In the genomic region with DNA sequence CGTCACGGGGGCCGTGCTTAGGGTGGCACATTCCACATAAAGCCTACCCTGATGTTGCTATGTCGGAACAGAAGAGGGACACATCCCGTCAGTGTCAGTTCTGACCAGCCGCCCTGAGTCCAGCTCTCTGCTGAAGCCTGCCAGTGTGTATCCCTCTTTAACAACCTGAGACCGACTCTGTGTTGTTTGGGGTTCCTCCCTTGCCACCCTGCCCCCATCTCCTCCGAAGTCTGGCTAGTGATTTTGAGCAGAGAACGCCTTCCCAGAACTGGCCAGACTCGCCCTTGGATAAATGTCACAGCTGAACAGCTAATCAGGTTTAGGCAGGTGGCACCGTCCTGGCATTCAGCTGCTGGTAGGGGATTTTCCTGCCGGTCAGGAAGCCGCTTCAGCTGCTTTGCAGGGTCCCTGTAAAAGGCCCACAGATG, we compare ENCODE assay signal across 8 mouse cellular contexts. TPM values are rescaled to one million over a fixed set of nuclear protein-coding genes. Genes with fewer than 3 reads are reported as not detected.
DNase-seq lines count a peak whose midpoint lies in the region; ATAC-seq and TF ChIP-seq lines count a peak whose summit lies in the region.

No protein-coding gene starts in this region.

- WGBS in neural tube, embryonic 11.5 days = 15% methylated on average over 13 of the region's 13 CpGs
- WGBS in heart, embryonic 15.5 days = 6% methylated on average over 13 of the region's 13 CpGs
- WGBS in limb, embryonic 14.5 days = 16% methylated on average over 13 of the region's 13 CpGs
- WGBS in neural tube, embryonic 15.5 days = 13% methylated on average over 13 of the region's 13 CpGs

- peaks cover 22% of the 10 kb centered on the region for H3K4me1 ChIP-seq in neural tube, embryonic 11.5 days (ENCODE audit: control insufficient read depth, insufficient read depth, low read length)
- H3K4me1 ChIP-seq in cortical plate, adult 2 months (ENCODE audit: control insufficient read depth, insufficient read depth, low read length) = peaks cover 3% of the 10 kb centered on the region
- H3K4me1 ChIP-seq in heart, embryonic 15.5 days (replicated peaks) = peaks cover 66% of the 10 kb centered on the region
- H3K4me1 ChIP-seq in limb, embryonic 14.5 days (ENCODE audit: control insufficient read depth, insufficient read depth, low read length) = peaks cover 28% of the 10 kb centered on the region
- peaks cover 42% of the 10 kb centered on the region for H3K4me1 ChIP-seq in neural tube, embryonic 15.5 days

- TF ChIP-seq CTCF in cortical plate, adult 2 months (IDR thresholded peaks at IDR 0.05; ENCODE audit: extremely low read depth, insufficient read depth, low read length) = no peak

- no peak for DNase-seq in neural tube, embryonic 11.5 days (ENCODE audit: low spot score)
- no peak for DNase-seq in neural tube, embryonic 10.5 days (ENCODE audit: extremely low spot score, low spot score)
- no peak for DNase-seq in limb, embryonic 14.5 days (ENCODE audit: low spot score)
- no peak for DNase-seq in yolk sac, embryonic 10.5 days (ENCODE audit: low spot score)
- DNase-seq in B cell, adult 2 months = no peak

- no peak overlapping the region for H3K9ac ChIP-seq in neural tube, embryonic 11.5 days (ENCODE audit: low read length)
- peak overlapping the region; percentile 86 for H3K9ac ChIP-seq in heart, embryonic 15.5 days
- peak overlapping the region; percentile 74 for H3K9ac ChIP-seq in limb, embryonic 14.5 days (ENCODE audit: low read depth, low read length, severe bottlenecking)
- H3K9ac ChIP-seq in neural tube, embryonic 15.5 days (replicated peaks) = peak overlapping the region; percentile 66

- no peaks in the 10 kb centered on the region for H3K9me3 ChIP-seq in neural tube, embryonic 11.5 days (ENCODE audit: control insufficient read depth, low read length)
- H3K9me3 ChIP-seq in heart, embryonic 15.5 days (replicated peaks) = no peaks in the 10 kb centered on the region
- H3K9me3 ChIP-seq in limb, embryonic 14.5 days (ENCODE audit: control insufficient read depth, low read length) = no peaks in the 10 kb centered on the region
- no peaks in the 10 kb centered on the region for H3K9me3 ChIP-seq in neural tube, embryonic 15.5 days (replicated peaks)

- H3K27ac ChIP-seq in neural tube, embryonic 11.5 days (ENCODE audit: low read depth, low read length) = no peak overlapping the region
- H3K27ac ChIP-seq in cortical plate, adult 2 months (ENCODE audit: insufficient read depth, low read length) = no peak overlapping the region
- H3K27ac ChIP-seq in heart, embryonic 15.5 days = peak overlapping the region; percentile 96
- no peak overlapping the region; the same call in 1 of the 2 replicates for H3K27ac ChIP-seq in limb, embryonic 14.5 days (replicated peaks; ENCODE audit: low read depth, low read length)
- no peak overlapping the region for H3K27ac ChIP-seq in neural tube, embryonic 15.5 days (replicated peaks)

- no peak for ATAC-seq in neural tube, embryonic 11.5 days (ENCODE audit: insufficient read depth, low FRiP score, low TSS enrichment)
- no peak for ATAC-seq in heart, embryonic 15.5 days (replicated peaks; ENCODE audit: insufficient number of reproducible peaks, insufficient read depth, low FRiP score, low read depth)
- ATAC-seq in limb, embryonic 14.5 days (ENCODE audit: low FRiP score, low read depth) = no peak
- ATAC-seq in neural tube, embryonic 15.5 days (ENCODE audit: low FRiP score) = no peak

- peak overlapping the region; percentile 72 for H3K4me3 ChIP-seq in neural tube, embryonic 11.5 days (ENCODE audit: low read depth, low read length)
- H3K4me3 ChIP-seq in cortical plate, adult 2 months (ENCODE audit: insufficient read depth, low read length) = peak overlapping the region; percentile 91
- H3K4me3 ChIP-seq in heart, embryonic 15.5 days = peak overlapping the region; percentile 75
- peak overlapping the region; percentile 81 for H3K4me3 ChIP-seq in limb, embryonic 14.5 days (replicated peaks; ENCODE audit: low read length)
- H3K4me3 ChIP-seq in neural tube, embryonic 15.5 days (replicated peaks) = peak overlapping the region; percentile 85

- H3K27me3 ChIP-seq in neural tube, embryonic 11.5 days (ENCODE audit: control insufficient read depth, insufficient read depth, low read length) = peaks cover 16% of the 10 kb centered on the region
- H3K27me3 ChIP-seq in heart, embryonic 15.5 days = no peaks in the 10 kb centered on the region
- H3K27me3 ChIP-seq in limb, embryonic 14.5 days (ENCODE audit: control insufficient read depth, insufficient read depth, low read length) = no peaks in the 10 kb centered on the region
- H3K27me3 ChIP-seq in neural tube, embryonic 15.5 days (replicated peaks) = peaks cover 34% of the 10 kb centered on the region

- peaks cover 6% of the 10 kb centered on the region for H3K36me3 ChIP-seq in neural tube, embryonic 11.5 days (ENCODE audit: control insufficient read depth, insufficient read depth, low read length)
- H3K36me3 ChIP-seq in heart, embryonic 15.5 days = peaks cover 24% of the 10 kb centered on the region
- H3K36me3 ChIP-seq in limb, embryonic 14.5 days (ENCODE audit: control insufficient read depth, insufficient read depth, low read length) = peaks cover 32% of the 10 kb centered on the region
- peaks cover 27% of the 10 kb centered on the region for H3K36me3 ChIP-seq in neural tube, embryonic 15.5 days

- no peak for TF ChIP-seq POLR2A in cortical plate, adult 2 months (IDR thresholded peaks at IDR 0.05; ENCODE audit: extremely low read depth, insufficient read depth, low read length)
- no peak for TF ChIP-seq POLR2A in limb, embryonic 14.5 days (IDR thresholded peaks at IDR 0.05; ENCODE audit: borderline replicate concordance, extremely low read depth, insufficient read depth, insufficient read length)

- peak overlapping the region; percentile 100 for H3K4me2 ChIP-seq in neural tube, embryonic 11.5 days (ENCODE audit: low read depth)
- peak overlapping the region; percentile 97 for H3K4me2 ChIP-seq in heart, embryonic 15.5 days
- peak overlapping the region; percentile 100 for H3K4me2 ChIP-seq in limb, embryonic 14.5 days (replicated peaks; ENCODE audit: low read depth, low read length, severe bottlenecking)
- peak overlapping the region; percentile 100 for H3K4me2 ChIP-seq in neural tube, embryonic 15.5 days

RNA-seq across cellular contexts. Expression of gene Klhl21, which starts 2.1 kb away (rescaled TPM):
- polyA plus RNA-seq in neural tube, embryonic 11.5 days (2014; fragmentation: Nextera tagmentation; extraction: Ambion mirVana) = 4.0 and 4.6 TPM in 2 replicates
- 11.8 and 12.6 TPM in 2 replicates for polyA plus RNA-seq in cortical plate, adult 2 months (2012; rRNA removed)
- polyA plus RNA-seq in heart, embryonic 15.5 days (2015; fragmentation: Nextera tagmentation; extraction: Ambion mirVana) = 26.1 and 30.9 TPM in 2 replicates
- 18.8 and 25.7 TPM in 2 replicates for polyA plus RNA-seq in limb, embryonic 14.5 days (2012; rRNA removed)
- polyA plus RNA-seq in limb, embryonic 14.5 days (2014; fragmentation: Nextera tagmentation; extraction: Ambion mirVana) = 11.0 and 11.1 TPM in 2 replicates
- 5.7 and 7.8 TPM in 2 replicates for polyA plus RNA-seq in neural tube, embryonic 15.5 days (2015; fragmentation: Nextera tagmentation; extraction: Ambion mirVana)

RNA-seq across cellular contexts. Expression of gene Phf13, which starts 14.7 kb away (rescaled TPM):
- 27.6 and 28.8 TPM in 2 replicates for polyA plus RNA-seq in neural tube, embryonic 11.5 days (2014; fragmentation: Nextera tagmentation; extraction: Ambion mirVana)
- polyA plus RNA-seq in cortical plate, adult 2 months (2012; rRNA removed) = 9.3 and 9.6 TPM in 2 replicates
- 15.2 and 20.7 TPM in 2 replicates for polyA plus RNA-seq in heart, embryonic 15.5 days (2015; fragmentation: Nextera tagmentation; extraction: Ambion mirVana)
- 35.1 and 40.5 TPM in 2 replicates for polyA plus RNA-seq in limb, embryonic 14.5 days (2012; rRNA removed)
- 33.7 and 37.1 TPM in 2 replicates for polyA plus RNA-seq in limb, embryonic 14.5 days (2014; fragmentation: Nextera tagmentation; extraction: Ambion mirVana)
- 21.3 TPM in 2 replicates for polyA plus RNA-seq in neural tube, embryonic 15.5 days (2015; fragmentation: Nextera tagmentation; extraction: Ambion mirVana)

RNA-seq across cellular contexts. Expression of gene Zbtb48, which starts 16.8 kb away (rescaled TPM):
- polyA plus RNA-seq in neural tube, embryonic 11.5 days (2014; fragmentation: Nextera tagmentation; extraction: Ambion mirVana) = 17.4 and 23.8 TPM in 2 replicates
- 13.7 and 19.1 TPM in 2 replicates for polyA plus RNA-seq in cortical plate, adult 2 months (2012; rRNA removed)
- polyA plus RNA-seq in heart, embryonic 15.5 days (2015; fragmentation: Nextera tagmentation; extraction: Ambion mirVana) = 10.6 and 14.1 TPM in 2 replicates
- 31.2 and 41.5 TPM in 2 replicates for polyA plus RNA-seq in limb, embryonic 14.5 days (2012; rRNA removed)
- polyA plus RNA-seq in limb, embryonic 14.5 days (2014; fragmentation: Nextera tagmentation; extraction: Ambion mirVana) = 25.4 and 27.4 TPM in 2 replicates
- polyA plus RNA-seq in neural tube, embryonic 15.5 days (2015; fragmentation: Nextera tagmentation; extraction: Ambion mirVana) = 15.9 and 16.4 TPM in 2 replicates

RNA-seq across cellular contexts. Expression of gene Thap3, which starts 21.9 kb away (rescaled TPM):
- polyA plus RNA-seq in neural tube, embryonic 11.5 days (2014; fragmentation: Nextera tagmentation; extraction: Ambion mirVana) = 17.4 and 20.3 TPM in 2 replicates
- polyA plus RNA-seq in cortical plate, adult 2 months (2012; rRNA removed) = 29.7 and 31.5 TPM in 2 replicates
- 26.3 and 34.4 TPM in 2 replicates for polyA plus RNA-seq in heart, embryonic 15.5 days (2015; fragmentation: Nextera tagmentation; extraction: Ambion mirVana)
- polyA plus RNA-seq in limb, embryonic 14.5 days (2012; rRNA removed) = 60.6 and 61.6 TPM in 2 replicates
- 36.1 and 37.5 TPM in 2 replicates for polyA plus RNA-seq in limb, embryonic 14.5 days (2014; fragmentation: Nextera tagmentation; extraction: Ambion mirVana)
- 37.8 and 38.3 TPM in 2 replicates for polyA plus RNA-seq in neural tube, embryonic 15.5 days (2015; fragmentation: Nextera tagmentation; extraction: Ambion mirVana)

RNA-seq across cellular contexts. Expression of gene Tas1r1, which starts 27.6 kb away (rescaled TPM):
- polyA plus RNA-seq in neural tube, embryonic 11.5 days (2014; fragmentation: Nextera tagmentation; extraction: Ambion mirVana) = 0.38 and 0.66 TPM in 2 replicates
- polyA plus RNA-seq in cortical plate, adult 2 months (2012; rRNA removed) = 0.23 and 0.53 TPM in 2 replicates
- polyA plus RNA-seq in heart, embryonic 15.5 days (2015; fragmentation: Nextera tagmentation; extraction: Ambion mirVana) = 0.25 and 0.46 TPM in 2 replicates
- 1.0 and 1.7 TPM in 2 replicates for polyA plus RNA-seq in limb, embryonic 14.5 days (2012; rRNA removed)
- 0.93 and 1.3 TPM in 2 replicates for polyA plus RNA-seq in limb, embryonic 14.5 days (2014; fragmentation: Nextera tagmentation; extraction: Ambion mirVana)
- polyA plus RNA-seq in neural tube, embryonic 15.5 days (2015; fragmentation: Nextera tagmentation; extraction: Ambion mirVana) = 2.1 and 2.2 TPM in 2 replicates
